In genomic region chr2:119336470-119336869, GRCm38 (mm10) we compare ENCODE assay signal across 10 mouse cellular contexts. TPM values are rescaled to one million over a fixed set of nuclear protein-coding genes. Genes with fewer than 3 reads are reported as not detected.
DNase-seq lines count a peak whose midpoint lies in the region; ATAC-seq lines count a peak whose summit lies in the region.
"Had no signal": no experiment of that assay in that cellular context is flagged by ENCODE, and none has a peak within 500 bp of the region (broad histone marks: within the 10 kb centered on the region; RNA-seq: fewer than 3 reads in every experiment).

No protein-coding gene starts in this region.

- no peak overlapping the region for H3K4me3 ChIP-seq in kidney, embryonic 16.5 days (ENCODE audit: low read length)
- no peak overlapping the region for H3K4me3 ChIP-seq in kidney, embryonic 14.5 days (ENCODE audit: low read length)

- H3K9me3 ChIP-seq in kidney, embryonic 16.5 days (ENCODE audit: low read length), result no peaks in the 10 kb centered on the region
- H3K9me3 ChIP-seq in kidney, embryonic 14.5 days (ENCODE audit: control insufficient read depth, low read length), result no peaks in the 10 kb centered on the region

- DNase-seq in CD4-positive helper T cell, adult 2 months (ENCODE audit: low read depth, low spot score), result peak; percentile 16
- peak; percentile 47 to 75 for DNase-seq in heart, adult 9 months (ENCODE audit: low spot score in 2 of 2)
- peak; percentile 35 to 53 for DNase-seq in kidney, postnatal 4 days
- DNase-seq in retina, embryonic 14.5 days (ENCODE audit: low spot score), result no peak
- DNase-seq in testis, postnatal 10 days (ENCODE audit: low spot score), result no peak
- DNase-seq in left cerebral cortex, postnatal 4 days, result no peak

- peak overlapping the region; percentile 26 for H3K4me2 ChIP-seq in kidney, embryonic 16.5 days (replicated peaks; ENCODE audit: low read depth, low read length)
- no peak overlapping the region for H3K4me2 ChIP-seq in kidney, embryonic 14.5 days (replicated peaks; ENCODE audit: low read depth, low read length)

- peaks cover 6% of the 10 kb centered on the region; the same call in 1 of the 2 replicates for H3K27me3 ChIP-seq in kidney, embryonic 16.5 days (ENCODE audit: insufficient read depth, low read length)
- peaks cover 3% of the 10 kb centered on the region for H3K27me3 ChIP-seq in kidney, embryonic 14.5 days (ENCODE audit: control insufficient read depth, insufficient read depth, low read length)

- peaks cover 5% of the 10 kb centered on the region; the same call in 1 of the 2 replicates for H3K4me1 ChIP-seq in kidney, embryonic 16.5 days (ENCODE audit: insufficient read depth, low read length)
- peaks cover 3% of the 10 kb centered on the region; the same call in 1 of the 2 replicates for H3K4me1 ChIP-seq in kidney, embryonic 14.5 days (ENCODE audit: control insufficient read depth, insufficient read depth, low read length)

- peak overlapping the region; percentile 14; the same call in 1 of the 2 replicates for H3K9ac ChIP-seq in kidney, embryonic 16.5 days (replicated peaks; ENCODE audit: low read length)
- no peak overlapping the region for H3K9ac ChIP-seq in kidney, embryonic 14.5 days (ENCODE audit: low read depth, low read length)

- intact Hi-C loops in left cerebral cortex, postnatal 4 days (cut with DNase I), result loop anchor here (5.0 kb wide), 1 partner anchor 81 kb away; no protein-coding TSS in a partner anchor

- 61% methylated on average over 10 of the region's 10 CpGs for WGBS in kidney, embryonic 16.5 days
- 66% methylated on average over 10 of the region's 10 CpGs for WGBS in kidney, embryonic 14.5 days

- ATAC-seq in kidney, embryonic 16.5 days (ENCODE audit: low FRiP score, low TSS enrichment), result peak; percentile 3; the same call in 1 of the 2 replicates
- no peak for ATAC-seq in kidney, embryonic 14.5 days (ENCODE audit: low FRiP score, low TSS enrichment)

- peak overlapping the region; percentile 61 for H3K27ac ChIP-seq in kidney, embryonic 16.5 days (ENCODE audit: low read length)
- no peak overlapping the region; the same call in 1 of the 2 replicates for H3K27ac ChIP-seq in kidney, embryonic 14.5 days (ENCODE audit: low read depth, low read length)

- no peaks in the 10 kb centered on the region for H3K36me3 ChIP-seq in kidney, embryonic 16.5 days (ENCODE audit: insufficient read depth, low read length)
- no peaks in the 10 kb centered on the region for H3K36me3 ChIP-seq in kidney, embryonic 14.5 days (ENCODE audit: control insufficient read depth, insufficient read depth, low read length)
- H3K36me3 ChIP-seq: G1E had no signal

RNA-seq across cellular contexts. Expression of gene Dll4, which starts 10.9 kb away (rescaled TPM):
- polyA plus RNA-seq in kidney, embryonic 16.5 days (2015; fragmentation: Nextera tagmentation; extraction: Ambion mirVana), result 12.9 and 13.5 TPM in 2 replicates
- polyA plus RNA-seq in kidney, embryonic 14.5 days (2014; fragmentation: Nextera tagmentation; extraction: Ambion mirVana), result 4.9 and 8.3 TPM in 2 replicates
- 1 to 10 TPM; 5.3 to 6.8 TPM for total RNA-seq in left cerebral cortex, postnatal 4 days (2021)
- total RNA-seq: megakaryocyte-erythroid progenitor cell, adult 5-6 weeks had no signal

RNA-seq across cellular contexts. Expression of gene Chac1, which starts 14.6 kb away (rescaled TPM):
- 0.86 and 1.3 TPM in 2 replicates for polyA plus RNA-seq in kidney, embryonic 16.5 days (2015; fragmentation: Nextera tagmentation; extraction: Ambion mirVana)
- polyA plus RNA-seq in kidney, embryonic 14.5 days (2014; fragmentation: Nextera tagmentation; extraction: Ambion mirVana), result 0.38 and 1.0 TPM in 2 replicates
- 1 to 10 TPM; 6.7 to 7.7 TPM for total RNA-seq in left cerebral cortex, postnatal 4 days (2021)
- total RNA-seq: G1E; megakaryocyte-erythroid progenitor cell, adult 5-6 weeks had no signal
- polyA plus RNA-seq: G1E had no signal

RNA-seq across cellular contexts. Expression of gene Vps18, which starts 47.9 kb away (rescaled TPM):
- 23.0 and 23.1 TPM in 2 replicates for polyA plus RNA-seq in kidney, embryonic 16.5 days (2015; fragmentation: Nextera tagmentation; extraction: Ambion mirVana)
- polyA plus RNA-seq in kidney, embryonic 14.5 days (2014; fragmentation: Nextera tagmentation; extraction: Ambion mirVana), result 7.1 and 13.3 TPM in 2 replicates
- total RNA-seq in left cerebral cortex, postnatal 4 days (2021), result 10 to 100 TPM; 29.3 to 31.3 TPM

Comparison
In these comparisons a context has a peak if more than half of its experiments do, and no peak if none do; other contexts are left out.
1. DNase-seq: peak in CD4-positive helper T cell, adult 2 months (single experiment), heart, adult 9 months (2 of 2) and kidney, postnatal 4 days (2 of 2); none in retina, embryonic 14.5 days (single experiment), testis, postnatal 10 days (single experiment) and left cerebral cortex, postnatal 4 days (single experiment).